Mouse (Mus musculus): ENCODE data around the gene Lepr. TPM values are rescaled to one million over a fixed set of nuclear protein-coding genes. Genes with fewer than 3 reads are reported as not detected.

The Lepr gene
- total RNA-seq, 1 experiment: 1.3 TPM

DNA sequence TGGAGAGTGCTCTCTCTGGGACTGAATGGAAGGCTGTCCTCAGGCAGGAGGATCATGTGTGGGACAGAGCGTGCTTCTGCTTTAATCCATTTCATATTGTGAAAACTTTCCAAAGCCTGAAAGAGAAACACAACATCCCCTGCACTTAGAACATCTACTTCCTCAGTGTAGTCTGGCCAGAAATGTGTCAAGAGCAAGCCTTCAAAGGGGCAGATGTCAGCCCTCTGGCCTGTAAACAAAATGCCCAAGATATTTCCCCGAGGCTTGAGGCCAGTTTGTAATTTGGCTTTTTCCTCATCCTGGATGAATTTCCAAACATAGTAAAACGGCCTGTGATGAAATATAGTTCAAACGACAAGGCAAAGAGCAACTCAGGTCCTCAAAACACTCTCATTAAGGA, 41.5 kb upstream of the Lepr start:
- H3K36me3 ChIP-seq (ENCODE audit: control insufficient read depth, insufficient read depth, low read length, poor library complexity, severe bottlenecking): no peaks in the 10 kb centered on the region
- H3K9ac ChIP-seq (ENCODE audit: insufficient read depth, low read depth, low read length, poor library complexity, severe bottlenecking): no peak overlapping the region
- in situ Hi-C loops (cut with MboI; ENCODE audit: low sequenced_read_pairs in 2 of 2, unreplicated experiment in 2 of 2): no loop called here
- TF ChIP-seq HCFC1 (IDR thresholded peaks at IDR 0.05; ENCODE audit: borderline replicate concordance, insufficient read depth, low read length) (no peak), CHD2 (IDR thresholded peaks at IDR 0.05; ENCODE audit: low read depth, low read length) (no peak), ZNF384 (IDR thresholded peaks at IDR 0.05; ENCODE audit: low read depth, low read length) (no peak), MAFK (IDR thresholded peaks at IDR 0.05; ENCODE audit: insufficient read depth, low read depth, low read length) (no peak), ZC3H11A (IDR thresholded peaks at IDR 0.05; ENCODE audit: borderline replicate concordance, low read depth, low read length) (no peak)
- no peaks in the 10 kb centered on the region for H3K4me1 ChIP-seq (ENCODE audit: control insufficient read depth in 2 of 2, insufficient read depth in 2 of 2, low read length in 2 of 2, poor library complexity in 1 of 2)
- no peak for DNase-seq (ENCODE audit: low read depth, low spot score)
- H3K9me3 ChIP-seq (ENCODE audit: control insufficient read depth, insufficient read depth, low read depth, low read length): no peaks in the 10 kb centered on the region
- H3K4me3 ChIP-seq (ENCODE audit: insufficient read depth in 1 of 2, low read depth in 1 of 2, low read length in 2 of 2, poor library complexity in 1 of 2, severe bottlenecking in 1 of 2): no peak overlapping the region
- H3K27ac ChIP-seq (ENCODE audit: insufficient read depth, low read depth, low read length, poor library complexity, severe bottlenecking): no peak overlapping the region

DNA sequence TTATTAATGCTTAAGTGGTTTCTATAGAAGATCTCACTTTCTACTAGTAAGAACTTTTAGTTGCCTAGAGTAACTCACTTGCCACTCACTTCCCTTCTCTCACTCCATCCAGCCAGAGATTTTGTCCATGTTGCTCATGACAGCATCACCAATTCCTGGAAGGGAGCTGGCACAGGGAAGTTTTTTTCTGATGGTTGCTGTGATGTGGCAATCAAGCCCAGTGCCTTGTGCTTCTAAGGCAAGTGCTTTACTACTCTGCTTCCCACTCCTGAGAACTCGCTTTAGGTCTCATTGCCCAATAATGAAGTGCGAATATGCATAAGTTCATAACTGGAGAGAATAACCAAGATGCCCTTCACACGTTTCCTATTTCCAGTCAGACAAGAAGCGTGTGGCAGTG, 34.6 kb upstream of the Lepr start:
- Histone ChIP-seq H3K9ac (ENCODE audit: insufficient read depth, low read depth, low read length, poor library complexity, severe bottlenecking) (no peak overlapping the region), H3K4me3 (ENCODE audit: insufficient read depth in 1 of 2, low read depth in 1 of 2, low read length in 2 of 2, poor library complexity in 1 of 2, severe bottlenecking in 1 of 2) (no peak overlapping the region), H3K36me3 (ENCODE audit: control insufficient read depth, insufficient read depth, low read length, poor library complexity, severe bottlenecking) (no peaks in the 10 kb centered on the region), H3K9me3 (ENCODE audit: control insufficient read depth, insufficient read depth, low read depth, low read length) (no peaks in the 10 kb centered on the region), H3K4me1 (ENCODE audit: control insufficient read depth in 2 of 2, insufficient read depth in 2 of 2, low read length in 2 of 2, poor library complexity in 1 of 2) (no peaks in the 10 kb centered on the region), H3K27ac (ENCODE audit: insufficient read depth, low read depth, low read length, poor library complexity, severe bottlenecking) (no peak overlapping the region)
- in situ Hi-C loops (cut with MboI; ENCODE audit: low sequenced_read_pairs in 2 of 2, unreplicated experiment in 2 of 2): no loop called here
- no peak for DNase-seq (ENCODE audit: low read depth, low spot score)
- TF ChIP-seq ZC3H11A (IDR thresholded peaks at IDR 0.05; ENCODE audit: borderline replicate concordance, low read depth, low read length) (no peak), ZNF384 (IDR thresholded peaks at IDR 0.05; ENCODE audit: low read depth, low read length) (no peak), HCFC1 (IDR thresholded peaks at IDR 0.05; ENCODE audit: borderline replicate concordance, insufficient read depth, low read length) (no peak), CHD2 (IDR thresholded peaks at IDR 0.05; ENCODE audit: low read depth, low read length) (no peak), MAFK (IDR thresholded peaks at IDR 0.05; ENCODE audit: insufficient read depth, low read depth, low read length) (no peak)

GRCm38 (mm10) chr4:101683086-101683485, 34.1 kb upstream of the Lepr start:
- no peak for TF ChIP-seq ZNF384 (IDR thresholded peaks at IDR 0.05; ENCODE audit: low read depth, low read length)
- TF ChIP-seq CHD2 (IDR thresholded peaks at IDR 0.05; ENCODE audit: low read depth, low read length): no peak
- no peak for TF ChIP-seq ZC3H11A (IDR thresholded peaks at IDR 0.05; ENCODE audit: borderline replicate concordance, low read depth, low read length)
- TF ChIP-seq HCFC1 (IDR thresholded peaks at IDR 0.05; ENCODE audit: borderline replicate concordance, insufficient read depth, low read length): no peak
- no peak for TF ChIP-seq MAFK (IDR thresholded peaks at IDR 0.05; ENCODE audit: insufficient read depth, low read depth, low read length)
- Histone ChIP-seq H3K4me1 (ENCODE audit: control insufficient read depth in 2 of 2, insufficient read depth in 2 of 2, low read length in 2 of 2, poor library complexity in 1 of 2) (no peaks in the 10 kb centered on the region), H3K4me3 (ENCODE audit: insufficient read depth in 1 of 2, low read depth in 1 of 2, low read length in 2 of 2, poor library complexity in 1 of 2, severe bottlenecking in 1 of 2) (no peak overlapping the region), H3K9ac (ENCODE audit: insufficient read depth, low read depth, low read length, poor library complexity, severe bottlenecking) (no peak overlapping the region), H3K9me3 (ENCODE audit: control insufficient read depth, insufficient read depth, low read depth, low read length) (no peaks in the 10 kb centered on the region), H3K27ac (ENCODE audit: insufficient read depth, low read depth, low read length, poor library complexity, severe bottlenecking) (no peak overlapping the region), H3K36me3 (ENCODE audit: control insufficient read depth, insufficient read depth, low read length, poor library complexity, severe bottlenecking) (no peaks in the 10 kb centered on the region)
- no peak for DNase-seq (ENCODE audit: low read depth, low spot score)
- in situ Hi-C loops (cut with MboI; ENCODE audit: low sequenced_read_pairs in 2 of 2, unreplicated experiment in 2 of 2): no loop called here

DNA sequence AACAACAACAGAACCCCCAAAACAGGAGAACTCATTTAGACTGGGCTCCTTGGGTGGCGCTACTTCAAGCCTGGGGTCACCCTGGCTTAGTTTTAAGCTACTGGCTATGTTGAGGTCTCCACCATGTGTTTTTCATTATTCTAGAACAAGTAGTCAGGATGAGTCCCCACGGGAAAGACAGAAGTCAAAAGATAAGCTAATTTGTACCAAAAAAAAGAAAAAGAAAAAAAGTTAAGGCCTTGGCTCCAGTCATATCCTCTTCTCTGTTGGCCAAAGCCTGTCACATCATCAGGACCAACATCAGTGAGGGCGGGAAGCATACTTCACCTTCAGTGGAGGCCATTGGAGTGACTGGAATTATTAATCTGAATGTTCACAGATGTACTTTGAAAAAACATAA, 32.4 kb upstream of the Lepr start:
- no peak overlapping the region for H3K9ac ChIP-seq (ENCODE audit: insufficient read depth, low read depth, low read length, poor library complexity, severe bottlenecking)
- DNase-seq (ENCODE audit: low read depth, low spot score): no peak
- H3K4me1 ChIP-seq (ENCODE audit: control insufficient read depth in 2 of 2, insufficient read depth in 2 of 2, low read length in 2 of 2, poor library complexity in 1 of 2): no peaks in the 10 kb centered on the region
- H3K36me3 ChIP-seq (ENCODE audit: control insufficient read depth, insufficient read depth, low read length, poor library complexity, severe bottlenecking): no peaks in the 10 kb centered on the region
- TF ChIP-seq MAFK (IDR thresholded peaks at IDR 0.05; ENCODE audit: insufficient read depth, low read depth, low read length) (no peak), ZC3H11A (IDR thresholded peaks at IDR 0.05; ENCODE audit: borderline replicate concordance, low read depth, low read length) (no peak), HCFC1 (IDR thresholded peaks at IDR 0.05; ENCODE audit: borderline replicate concordance, insufficient read depth, low read length) (no peak), CHD2 (IDR thresholded peaks at IDR 0.05; ENCODE audit: low read depth, low read length) (no peak), ZNF384 (IDR thresholded peaks at IDR 0.05; ENCODE audit: low read depth, low read length) (no peak)
- in situ Hi-C loops (cut with MboI; ENCODE audit: low sequenced_read_pairs in 2 of 2, unreplicated experiment in 2 of 2): no loop called here
- H3K27ac ChIP-seq (ENCODE audit: insufficient read depth, low read depth, low read length, poor library complexity, severe bottlenecking): no peak overlapping the region
- H3K4me3 ChIP-seq (ENCODE audit: insufficient read depth in 1 of 2, low read depth in 1 of 2, low read length in 2 of 2, poor library complexity in 1 of 2, severe bottlenecking in 1 of 2): no peak overlapping the region
- no peaks in the 10 kb centered on the region for H3K9me3 ChIP-seq (ENCODE audit: control insufficient read depth, insufficient read depth, low read depth, low read length)

- TF ChIP-seq ZNF384 (IDR thresholded peaks at IDR 0.05; ENCODE audit: low read depth, low read length) (no peak), MAFK (IDR thresholded peaks at IDR 0.05; ENCODE audit: insufficient read depth, low read depth, low read length) (no peak), HCFC1 (IDR thresholded peaks at IDR 0.05; ENCODE audit: borderline replicate concordance, insufficient read depth, low read length) (no peak), ZC3H11A (IDR thresholded peaks at IDR 0.05; ENCODE audit: borderline replicate concordance, low read depth, low read length) (no peak), CHD2 (IDR thresholded peaks at IDR 0.05; ENCODE audit: low read depth, low read length) (no peak)
These were observed 30.9 kb upstream of the Lepr start for GRCm38 (mm10) chr4:101686227-101686810.

More at GRCm38 (mm10) chr4:101686227-101686810, 30.9 kb upstream of the Lepr start:
- no peaks in the 10 kb centered on the region for H3K4me1 ChIP-seq (ENCODE audit: control insufficient read depth in 2 of 2, insufficient read depth in 2 of 2, low read length in 2 of 2, poor library complexity in 1 of 2)
- H3K9me3 ChIP-seq (ENCODE audit: control insufficient read depth, insufficient read depth, low read depth, low read length): no peaks in the 10 kb centered on the region
- in situ Hi-C loops (cut with MboI; ENCODE audit: low sequenced_read_pairs in 2 of 2, unreplicated experiment in 2 of 2): no loop called here
- no peak for DNase-seq (ENCODE audit: low read depth, low spot score)
- no peak overlapping the region for H3K9ac ChIP-seq (ENCODE audit: insufficient read depth, low read depth, low read length, poor library complexity, severe bottlenecking)
- no peak overlapping the region for H3K4me3 ChIP-seq (ENCODE audit: insufficient read depth in 1 of 2, low read depth in 1 of 2, low read length in 2 of 2, poor library complexity in 1 of 2, severe bottlenecking in 1 of 2)
- H3K27ac ChIP-seq (ENCODE audit: insufficient read depth, low read depth, low read length, poor library complexity, severe bottlenecking): no peak overlapping the region
- H3K36me3 ChIP-seq (ENCODE audit: control insufficient read depth, insufficient read depth, low read length, poor library complexity, severe bottlenecking): no peaks in the 10 kb centered on the region
